Mouse (Mus musculus) G1E (cell line): ENCODE results near the gene Sf3b2. TPM values are rescaled to one million over a fixed set of nuclear protein-coding genes. Genes with fewer than 3 reads are reported as not detected.
"Not testable (repeated sequence)": the region's sequence is repeated elsewhere in the genome, so short reads cannot be mapped to it uniquely, and the experiment has no call there.

ENCODE experiments used
- ATAC-seq: 2 replicates; pipeline ENCODE4 v1.8.0; 2016; ENCODE audit warnings: mild to moderate bottlenecking; ENCODE audit not compliant: insufficient number of reproducible peaks, poor library complexity, low FRiP score, severe bottlenecking; ENCODE audit errors: extremely low read depth
- DNase-seq: peaks from one replicate; pipeline ENCODE4 v3.0.0; 2012; ENCODE audit warnings: low spot score
- H3K27me3 ChIP-seq: 2 replicates; pipeline ENCODE4 v1.6.1; 2012; ENCODE audit warnings: mild to moderate bottlenecking, low read length, inconsistent platforms; ENCODE audit not compliant: insufficient read depth
- H3K36me3 ChIP-seq: replicated peaks from 2 replicates; pipeline ENCODE3; 2012; ENCODE audit warnings: mild to moderate bottlenecking, inconsistent platforms
- H3K4me1 ChIP-seq: 2 replicates; pipeline ENCODE4 v1.6.1; 2012; ENCODE audit warnings: low read depth, low read length, inconsistent platforms, mixed read lengths; ENCODE audit not compliant: insufficient read depth
- H3K4me3 ChIP-seq: 2 replicates; pipeline ENCODE4 v1.5.1; 2012; ENCODE audit warnings: low read depth, mild to moderate bottlenecking, inconsistent platforms, low read length, moderate library complexity, mixed read lengths
- H3K9me3 ChIP-seq: replicated peaks from 2 replicates; pipeline ENCODE4 v1.6.1; 2012; ENCODE audit warnings: inconsistent platforms
- CTCF ChIP-seq: IDR thresholded peaks from 2 replicates; pipeline ENCODE4 v1.5.1; 2012; ENCODE audit warnings: low read depth, low read length, inconsistent platforms, mixed read lengths
- GATA1 ChIP-seq: IDR thresholded peaks from 2 replicates; pipeline ENCODE4 v1.6.1; 2012; ENCODE audit warnings: borderline replicate concordance, low read length, inconsistent platforms, mixed read lengths
- GATA2 ChIP-seq: IDR thresholded peaks from 2 replicates; pipeline ENCODE4 v1.6.1; 2012; ENCODE audit warnings: low read depth, low read length, inconsistent platforms, borderline replicate concordance
- POLR2AphosphoS5 ChIP-seq: IDR thresholded peaks from 2 replicates; pipeline ENCODE4 v1.6.1; 2012; ENCODE audit warnings: low read depth, low read length, inconsistent platforms; ENCODE audit not compliant: insufficient replicate concordance
- TAL1 ChIP-seq: conservative IDR thresholded peaks from 2 replicates; pipeline ENCODE4 v1.6.1; 2012; ENCODE audit warnings: low read depth, low read length, inconsistent platforms, mixed read lengths
- polyA plus RNA-seq: library from polyadenylated mRNA; stranded (reverse); fragments of >175 nt; gene quantifications from 2 replicates; pipeline ENCODE4 v1.2.3, GENCODE M21; 2012
- total RNA-seq, 2 experiments: library from RNA; stranded (forward) in 1 of 2; stranded (reverse) in 1 of 2; fragments of 200-1000 nt in 1 of 2; fragments of >200 nt in 1 of 2; fragmentation: Nextera tagmentation in 1 of 2; gene quantifications; 2 replicates each; pipeline ENCODE4 v1.2.3; 2014 to 2017

Sf3b2 gene
- total and polyA plus RNA-seq, 3 experiments, result 175 to 421 (median 253) TPM

- no peak for DNase-seq
- H3K4me3 ChIP-seq, result peak overlapping the region; percentile 48; the same call in 1 of the 2 replicates
- H3K27me3 ChIP-seq, result no peaks in the 10 kb centered on the region
- H3K4me1 ChIP-seq, result peaks cover 86% of the 10 kb centered on the region
- no peaks in the 10 kb centered on the region for H3K9me3 ChIP-seq
- no peak for TF ChIP-seq GATA2
- TF ChIP-seq GATA1, result no peak
- TF ChIP-seq CTCF, result no peak
- TF ChIP-seq TAL1, result no peak
- TF ChIP-seq POLR2AphosphoS5, result no peak
- H3K36me3 ChIP-seq, result peaks cover 26% of the 10 kb centered on the region
- no peak for ATAC-seq
These were observed 25.9 kb downstream of the Sf3b2 start for GRCm38 (mm10) chr19:5269392-5269791.

GRCm38 (mm10) chr19:5268875-5269274 is 26.4 kb downstream of the Sf3b2 start:
- Histone ChIP-seq H3K4me1 (peaks cover 81% of the 10 kb centered on the region), H3K4me3 (no peak overlapping the region), H3K27me3 (no peaks in the 10 kb centered on the region), H3K36me3 (peaks cover 22% of the 10 kb centered on the region), H3K9me3 (no peaks in the 10 kb centered on the region)
- DNase-seq (no peak), ATAC-seq (0 out of 2 replicates have a peak, but pooled peaks have one; percentile 18)
- TF ChIP-seq TAL1 (peak; percentile 30; the same call in 1 of the 2 replicates), GATA2 (no peak)

- Histone ChIP-seq H3K36me3 (peaks cover 16% of the 10 kb centered on the region), H3K4me1 (peaks cover 73% of the 10 kb centered on the region), H3K27me3 (no peaks in the 10 kb centered on the region), H3K9me3 (no peaks in the 10 kb centered on the region), H3K4me3 (no peak overlapping the region; the same call in 1 of the 2 replicates)
- ATAC-seq (no peak), DNase-seq (no peak)
- TF ChIP-seq GATA2 (no peak), GATA1 (no peak), CTCF (no peak), TAL1 (peak; percentile 36; the same call in 1 of the 2 replicates), POLR2AphosphoS5 (no peak)
These were observed 27.2 kb downstream of the Sf3b2 start for GRCm38 (mm10) chr19:5268017-5268416.

- TF ChIP-seq CTCF (no peak), TAL1 (peak; percentile 80)
- Histone ChIP-seq H3K4me1 (peaks cover 65% of the 10 kb centered on the region), H3K9me3 (no peaks in the 10 kb centered on the region), H3K27me3 (no peaks in the 10 kb centered on the region), H3K4me3 (no peak overlapping the region; the same call in 1 of the 2 replicates), H3K36me3 (peaks cover 16% of the 10 kb centered on the region)
- ATAC-seq (0 out of 2 replicates have a peak, but pooled peaks have one; percentile 24), DNase-seq (no peak)
These were observed 28.2 kb downstream of the Sf3b2 start for GRCm38 (mm10) chr19:5267015-5267414.

GRCm38 (mm10) chr19:5257140-5257539 is 38.1 kb downstream of the Sf3b2 start:
- Histone ChIP-seq H3K27me3 (no peaks in the 10 kb centered on the region), H3K4me1 (peaks cover 20% of the 10 kb centered on the region), H3K9me3 (no peaks in the 10 kb centered on the region), H3K4me3 (no peak overlapping the region; the same call in 1 of the 2 replicates), H3K36me3 (peaks cover 30% of the 10 kb centered on the region)
- ATAC-seq (no peak), DNase-seq (peak; percentile 37)
- TF ChIP-seq TAL1, result no peak
- no peak for TF ChIP-seq CTCF
- TF ChIP-seq GATA2, result no peak
- no peak for TF ChIP-seq POLR2AphosphoS5
- no peak for TF ChIP-seq GATA1

- DNase-seq, ATAC-seq, H3K4me3 ChIP-seq, H3K9me3 ChIP-seq, H3K4me1 ChIP-seq, H3K36me3 ChIP-seq, H3K27me3 ChIP-seq: not testable (repeated sequence)
These were observed 58.3 kb downstream of the Sf3b2 start for GRCm38 (mm10) chr19:5236981-5237380.

GRCm38 (mm10) chr19:5232696-5233095 is 62.6 kb downstream of the Sf3b2 start:
- Histone ChIP-seq H3K36me3 (peaks cover 3% of the 10 kb centered on the region), H3K4me3 (no peak overlapping the region), H3K27me3 (no peaks in the 10 kb centered on the region), H3K9me3 (no peaks in the 10 kb centered on the region), H3K4me1 (0 out of 2 replicates have a peak, but pooled peaks cover 2% of the 10 kb centered on the region)
- DNase-seq, result no peak
- ATAC-seq, result no peak
- TF ChIP-seq CTCF, result no peak
- TF ChIP-seq POLR2AphosphoS5, result no peak
